Mouse (Mus musculus): ENCODE data around the gene Lrrc8b.
A peak's percentile ranks its signal among the peaks of the same experiment; 100 is the strongest.

Gene Lrrc8b

GRCm38 (mm10) chr5:105519096-105519975 is 103.8 kb downstream of the Lrrc8b start, which contains the start of gene Lrrc8c:
TSS of gene Lrrc8c (plus strand) at chr5:105519388.
- peak; percentile 92 for DNase-seq

- DNase-seq = no peak
Measured at GRCm38 (mm10) chr5:105519976-105520300, 104.4 kb downstream of the Lrrc8b start.

GRCm38 (mm10) chr5:105520442-105520965 is 104.9 kb downstream of the Lrrc8b start:
- no peak for DNase-seq

GRCm38 (mm10) chr5:105523452-105523851 is 107.9 kb downstream of the Lrrc8b start:
- DNase-seq = peak; percentile 83

- DNase-seq = no peak
Measured at GRCm38 (mm10) chr5:105525004-105525403, 109.4 kb downstream of the Lrrc8b start.

GRCm38 (mm10) chr5:105526107-105526645 is 110.6 kb downstream of the Lrrc8b start:
- peak; percentile 53 for DNase-seq

- DNase-seq = no peak
Measured at GRCm38 (mm10) chr5:105526766-105527165, 111.2 kb downstream of the Lrrc8b start.

- peak; percentile 65 for DNase-seq
Measured at GRCm38 (mm10) chr5:105527477-105528331, 112.1 kb downstream of the Lrrc8b start.

GRCm38 (mm10) chr5:105530576-105530975 is 115.0 kb downstream of the Lrrc8b start:
- DNase-seq = no peak

GRCm38 (mm10) chr5:105535186-105535585 is 119.6 kb downstream of the Lrrc8b start:
- no peak for DNase-seq

GRCm38 (mm10) chr5:105536172-105536571 is 120.6 kb downstream of the Lrrc8b start:
- DNase-seq = no peak

- no peak for DNase-seq
Measured at GRCm38 (mm10) chr5:105537101-105537723, 121.6 kb downstream of the Lrrc8b start.
